Mouse (Mus musculus) stomach, embryonic 14.5 days (tissue): ENCODE data around the gene Lhfpl2. TPM values are rescaled to one million over a fixed set of nuclear protein-coding genes. Genes with fewer than 3 reads are reported as not detected.

Experiments
- ATAC-seq: fragments of 200-750 bp; cut with Nextera tagmentation; 2 replicates; pipeline ENCODE4 v1.8.0; 2017; ENCODE audit warnings: low read depth, moderate TSS enrichment; ENCODE audit not compliant: insufficient number of reproducible peaks, insufficient read depth, low FRiP score
- H3K27ac ChIP-seq: fragments of 300-500 bp; sonication (generic); 2 replicates; pipeline ENCODE4 v1.5.1; 2014; ENCODE audit warnings: mild to moderate bottlenecking, low read length, moderate library complexity, mixed read lengths
- H3K27me3 ChIP-seq: fragments of 300-500 bp; sonication (generic); 2 replicates; pipeline ENCODE4 v1.6.1; 2014; ENCODE audit warnings: low read length, control low read depth, mixed read lengths; ENCODE audit not compliant: control insufficient read depth, insufficient read depth
- H3K36me3 ChIP-seq: fragments of 300-500 bp; sonication (generic); 2 replicates; pipeline ENCODE4 v1.6.1; 2014; ENCODE audit warnings: mild to moderate bottlenecking, control low read depth, low read length, moderate library complexity, mixed read lengths; ENCODE audit not compliant: control insufficient read depth, insufficient read depth
- H3K4me1 ChIP-seq: fragments of 300-500 bp; sonication (generic); 2 replicates; pipeline ENCODE4 v1.6.1; 2014; ENCODE audit warnings: low read length, control low read depth, mixed read lengths; ENCODE audit not compliant: control insufficient read depth, insufficient read depth
- H3K4me2 ChIP-seq: fragments of 300-500 bp; sonication (generic); replicated peaks from 2 replicates; pipeline ENCODE4 v1.6.1; 2014; ENCODE audit warnings: low read depth, low read length, control low read depth
- H3K4me3 ChIP-seq: fragments of 300-500 bp; sonication (generic); 2 replicates; pipeline ENCODE4 v1.5.1; 2014; ENCODE audit warnings: low read depth, low read length, control low read depth
- H3K9ac ChIP-seq: fragments of 300-500 bp; sonication (generic); replicated peaks from 2 replicates; pipeline ENCODE4 v1.6.1; 2014; ENCODE audit warnings: low read depth, mild to moderate bottlenecking, control low read depth, low read length, moderate library complexity, mixed read lengths
- H3K9me3 ChIP-seq: fragments of 300-500 bp; sonication (generic); 2 replicates; pipeline ENCODE4 v1.6.1; 2016; ENCODE audit warnings: low read depth, low read length, control low read depth; ENCODE audit not compliant: control insufficient read depth
- WGBS: fragments of 180-500 bp; shearing (Covaris S2); extraction: QIAGEN DNeasy Blood & Tissue Kit; methylation state at CpG from one replicate; pipeline ENCODE4 v1.1.7; 2014; 5-methylcytosine and 5-hydroxymethylcytosine counted together
- polyA plus RNA-seq: library from polyadenylated mRNA; unstranded; fragments of >200 nt; fragmentation: Nextera tagmentation; extraction: Ambion mirVana; gene quantifications from 2 replicates; pipeline ENCODE4 v1.2.1, GENCODE M21; 2014

The Lhfpl2 gene
- polyA plus RNA-seq, 1 experiment from 2014 or later = 20.8 TPM

GRCm38 (mm10) chr13:94115476-94115875 lies 57.9 kb downstream of the Lhfpl2 start:
- H3K9me3 ChIP-seq = no peaks in the 10 kb centered on the region
- no peak overlapping the region for H3K9ac ChIP-seq
- ATAC-seq = no peak
- H3K27ac ChIP-seq = no peak overlapping the region
- no peaks in the 10 kb centered on the region for H3K27me3 ChIP-seq
- no peak overlapping the region for H3K4me3 ChIP-seq
- 52% methylated on average over 4 of the region's 4 CpGs for WGBS
- H3K36me3 ChIP-seq = no peaks in the 10 kb centered on the region
- H3K4me2 ChIP-seq = no peak overlapping the region
- H3K4me1 ChIP-seq = peaks cover 16% of the 10 kb centered on the region; the same call in 1 of the 2 replicates

GRCm38 (mm10) chr13:94116705-94117410 lies 59.3 kb downstream of the Lhfpl2 start:
- Histone ChIP-seq H3K9ac (no peak overlapping the region), H3K4me1 (peaks cover 16% of the 10 kb centered on the region; the same call in 1 of the 2 replicates), H3K4me3 (no peak overlapping the region), H3K36me3 (no peaks in the 10 kb centered on the region), H3K27me3 (no peaks in the 10 kb centered on the region), H3K9me3 (no peaks in the 10 kb centered on the region), H3K27ac (peak overlapping the region; percentile 63; the same call in 1 of the 2 replicates), H3K4me2 (0 out of 2 replicates have a peak overlapping the region, but pooled peaks have one; percentile 10)
- ATAC-seq = no peak
- 42% methylated on average over 13 of the region's 13 CpGs for WGBS

- ATAC-seq = no peak
- no peaks in the 10 kb centered on the region for H3K27me3 ChIP-seq
- no peak overlapping the region for H3K4me2 ChIP-seq
- no peaks in the 10 kb centered on the region for H3K9me3 ChIP-seq
- no peak overlapping the region for H3K9ac ChIP-seq
- WGBS = 95% methylated on average over 10 of the region's 10 CpGs
- no peak overlapping the region for H3K4me3 ChIP-seq
- peak overlapping the region; percentile 63; the same call in 1 of the 2 replicates for H3K27ac ChIP-seq
- H3K4me1 ChIP-seq = peaks cover 16% of the 10 kb centered on the region; the same call in 1 of the 2 replicates
- H3K36me3 ChIP-seq = no peaks in the 10 kb centered on the region
Measured at GRCm38 (mm10) chr13:94117522-94117921, 59.9 kb downstream of the Lhfpl2 start.

GRCm38 (mm10) chr13:94118091-94118490 lies 60.5 kb downstream of the Lhfpl2 start:
- H3K4me2 ChIP-seq = no peak overlapping the region
- no peaks in the 10 kb centered on the region for H3K27me3 ChIP-seq
- H3K36me3 ChIP-seq = no peaks in the 10 kb centered on the region
- 95% methylated on average over 1 of the region's 1 CpGs for WGBS
- peaks cover 16% of the 10 kb centered on the region; the same call in 1 of the 2 replicates for H3K4me1 ChIP-seq
- H3K9me3 ChIP-seq = no peaks in the 10 kb centered on the region
- no peak for ATAC-seq
- H3K9ac ChIP-seq = no peak overlapping the region
- H3K4me3 ChIP-seq = no peak overlapping the region
- H3K27ac ChIP-seq = no peak overlapping the region

GRCm38 (mm10) chr13:94119309-94119708 lies 61.7 kb downstream of the Lhfpl2 start:
- no peak overlapping the region for H3K4me2 ChIP-seq
- H3K9ac ChIP-seq = no peak overlapping the region
- H3K27me3 ChIP-seq = no peaks in the 10 kb centered on the region
- H3K36me3 ChIP-seq = no peaks in the 10 kb centered on the region
- peaks cover 16% of the 10 kb centered on the region; the same call in 1 of the 2 replicates for H3K4me1 ChIP-seq
- H3K9me3 ChIP-seq = no peaks in the 10 kb centered on the region
- 85% methylated on average over 5 of the region's 5 CpGs for WGBS
- ATAC-seq = no peak
- no peak overlapping the region for H3K27ac ChIP-seq
- H3K4me3 ChIP-seq = no peak overlapping the region

- Histone ChIP-seq H3K4me1 (no peaks in the 10 kb centered on the region), H3K9me3 (no peaks in the 10 kb centered on the region), H3K9ac (no peak overlapping the region), H3K36me3 (no peaks in the 10 kb centered on the region), H3K4me2 (no peak overlapping the region), H3K27ac (0 out of 2 replicates have a peak overlapping the region, but pooled peaks have one; percentile 7), H3K4me3 (no peak overlapping the region), H3K27me3 (no peaks in the 10 kb centered on the region)
- WGBS = 84% methylated on average over 16 of the region's 16 CpGs
- no peak for ATAC-seq
Measured at GRCm38 (mm10) chr13:94122703-94123592, 65.4 kb downstream of the Lhfpl2 start.

- no peak overlapping the region for H3K4me3 ChIP-seq
- H3K9me3 ChIP-seq = no peaks in the 10 kb centered on the region
- H3K4me1 ChIP-seq = peaks cover 10% of the 10 kb centered on the region; the same call in 1 of the 2 replicates
- no peak overlapping the region for H3K9ac ChIP-seq
- WGBS = 75% methylated on average over 7 of the region's 7 CpGs
- H3K4me2 ChIP-seq = no peak overlapping the region
- H3K27me3 ChIP-seq = no peaks in the 10 kb centered on the region
- no peaks in the 10 kb centered on the region for H3K36me3 ChIP-seq
- H3K27ac ChIP-seq = no peak overlapping the region
- no peak for ATAC-seq
Measured at GRCm38 (mm10) chr13:94130394-94130793, 72.8 kb downstream of the Lhfpl2 start.

- Histone ChIP-seq H3K36me3 (no peaks in the 10 kb centered on the region), H3K9me3 (no peaks in the 10 kb centered on the region), H3K9ac (no peak overlapping the region), H3K27ac (no peak overlapping the region), H3K4me2 (no peak overlapping the region), H3K27me3 (no peaks in the 10 kb centered on the region), H3K4me1 (peaks cover 17% of the 10 kb centered on the region; the same call in 1 of the 2 replicates), H3K4me3 (no peak overlapping the region)
- no peak for ATAC-seq
- 78% methylated on average over 4 of the region's 4 CpGs for WGBS
Measured at GRCm38 (mm10) chr13:94131135-94131534, 73.5 kb downstream of the Lhfpl2 start.
